Mouse (Mus musculus) liver, embryonic 13.5 days (tissue): ENCODE results near the gene Gm7929. TPM values are rescaled to one million over a fixed set of nuclear protein-coding genes. Genes with fewer than 3 reads are reported as not detected.
"Not testable (repeated sequence)": the region's sequence is repeated elsewhere in the genome, so short reads cannot be mapped to it uniquely, and the experiment has no call there.

Experiments
- ATAC-seq: fragments of 200-750 bp; cut with Nextera tagmentation; 2 replicates; pipeline ENCODE4 v1.8.0; 2017; ENCODE audit warnings: low read depth, mild to moderate bottlenecking, moderate number of reproducible peaks, moderate library complexity
- DNase-seq: peaks from one replicate; pipeline ENCODE4 v3.0.0; 2022
- H3K27ac ChIP-seq: fragments of 300-500 bp; sonication (generic); 2 replicates; pipeline ENCODE4 v1.5.1; 2015; ENCODE audit warnings: moderate library complexity, mild to moderate bottlenecking, inconsistent platforms
- H3K27me3 ChIP-seq: fragments of 300-500 bp; sonication (generic); 2 replicates; pipeline ENCODE4 v1.6.1; 2015; ENCODE audit warnings: mild to moderate bottlenecking, inconsistent platforms
- H3K36me3 ChIP-seq: fragments of 300-500 bp; sonication (generic); 2 replicates; pipeline ENCODE4 v1.6.1; 2015; ENCODE audit warnings: mild to moderate bottlenecking, inconsistent platforms
- H3K4me1 ChIP-seq: fragments of 300-500 bp; sonication (generic); replicated peaks from 2 replicates; pipeline ENCODE4 v1.6.1; 2015; ENCODE audit warnings: inconsistent platforms
- H3K4me2 ChIP-seq: fragments of 300-500 bp; sonication (generic); 2 replicates; pipeline ENCODE4 v1.6.1; 2015; ENCODE audit warnings: inconsistent platforms, mild to moderate bottlenecking, moderate library complexity
- H3K4me3 ChIP-seq: fragments of 300-500 bp; sonication (generic); replicated peaks from 2 replicates; pipeline ENCODE4 v1.5.1; 2015; ENCODE audit warnings: mild to moderate bottlenecking, inconsistent platforms
- H3K9ac ChIP-seq: fragments of 300-500 bp; sonication (generic); 2 replicates; pipeline ENCODE4 v1.6.1; 2015; ENCODE audit warnings: mild to moderate bottlenecking, inconsistent platforms
- H3K9me3 ChIP-seq: fragments of 300-500 bp; sonication (generic); replicated peaks from 2 replicates; pipeline ENCODE4 v1.6.1; 2016; ENCODE audit warnings: inconsistent platforms
- WGBS: fragments of 180-500 bp; shearing (Covaris S2); methylation state at CpG from one replicate; pipeline ENCODE4 v1.1.7; 2015; ENCODE audit not compliant: insufficient replicate concordance; 5-methylcytosine and 5-hydroxymethylcytosine counted together
- polyA plus RNA-seq: library from polyadenylated mRNA; unstranded; fragments of >200 nt; fragmentation: Nextera tagmentation; extraction: Ambion mirVana; gene quantifications from 2 replicates; pipeline ENCODE4 v1.2.1, GENCODE M21; 2015

The Gm7929 gene
- not detected in 2 replicates for polyA plus RNA-seq

DNA sequence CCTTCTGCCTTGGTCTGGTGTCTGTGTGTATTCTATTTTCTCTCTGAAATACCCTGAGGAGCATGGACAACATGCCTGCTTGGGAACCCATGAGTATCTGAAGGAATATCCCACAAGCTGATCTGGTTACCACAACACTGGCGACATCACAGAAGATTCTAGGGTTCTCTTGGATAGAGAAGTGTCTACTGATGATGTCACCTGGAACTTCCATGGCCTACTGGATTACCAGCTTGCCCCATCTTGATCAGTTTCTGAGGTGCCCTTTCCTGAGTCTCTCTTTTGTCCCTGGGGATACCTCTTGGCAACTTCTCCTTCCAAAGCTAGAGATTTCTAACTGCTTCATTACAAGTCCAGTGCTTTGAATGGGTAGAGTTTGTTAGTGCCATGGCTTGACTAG is at the start of gene Gm7929:
Gm7929 (minus strand) TSS at position 101 of the 400 bp plus-strand sequence.
- H3K9ac ChIP-seq, H3K4me2 ChIP-seq, H3K4me3 ChIP-seq, ATAC-seq, H3K36me3 ChIP-seq, H3K27me3 ChIP-seq, H3K4me1 ChIP-seq, DNase-seq, H3K27ac ChIP-seq, H3K9me3 ChIP-seq: not testable (repeated sequence)
- 46% methylated on average over 1 of the region's 1 CpGs for WGBS

DNA sequence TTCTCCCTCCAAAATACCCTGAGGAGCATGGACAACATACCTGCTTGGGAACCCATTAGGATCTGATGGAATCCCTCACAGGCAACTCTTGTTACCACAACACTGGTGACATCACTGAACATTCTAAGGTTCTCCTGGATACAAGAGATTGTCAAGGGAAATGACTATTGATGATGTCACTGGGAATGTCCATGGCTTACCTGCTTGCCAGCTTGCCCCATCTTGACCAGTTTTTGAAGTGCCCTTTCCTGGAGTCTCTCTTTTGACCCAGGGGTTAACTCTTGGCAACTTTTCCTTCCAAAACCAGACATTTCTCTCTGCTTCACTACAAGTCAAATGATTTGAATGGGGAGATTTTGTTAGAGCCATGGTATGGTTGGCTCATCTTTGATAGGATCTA is 21.9 kb upstream of the Gm7929 start, which contains the start of gene Gm47189:
Gm47189 (minus strand) TSS at position 101 of the 400 bp plus-strand sequence.
- H3K9ac ChIP-seq, DNase-seq, ATAC-seq, H3K4me3 ChIP-seq, H3K4me2 ChIP-seq, H3K27me3 ChIP-seq, H3K27ac ChIP-seq, H3K4me1 ChIP-seq, H3K36me3 ChIP-seq, H3K9me3 ChIP-seq: not testable (repeated sequence)

DNA sequence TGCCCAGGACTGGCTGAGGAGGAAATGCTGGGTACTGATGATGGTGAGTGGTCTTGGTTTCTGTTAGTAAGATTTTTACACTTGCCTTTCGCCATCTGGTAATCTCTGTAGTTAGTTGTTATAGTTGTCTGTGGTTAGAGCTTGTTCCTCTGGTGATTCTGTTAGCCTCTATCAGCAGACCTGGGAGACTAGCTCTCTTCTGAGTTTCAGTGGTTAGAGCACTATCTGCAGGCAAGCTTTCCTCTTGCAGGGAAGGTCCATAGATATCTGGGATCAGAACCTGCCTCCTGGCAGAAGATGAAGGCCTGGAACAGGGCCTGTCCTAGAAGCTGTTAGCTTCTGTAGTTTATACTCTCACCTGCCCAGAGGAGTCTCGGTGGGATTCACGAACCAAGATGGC is 5.5 kb upstream of the Gm7929 start:
- WGBS = 79% methylated on average over 2 of the region's 3 CpGs

DNA sequence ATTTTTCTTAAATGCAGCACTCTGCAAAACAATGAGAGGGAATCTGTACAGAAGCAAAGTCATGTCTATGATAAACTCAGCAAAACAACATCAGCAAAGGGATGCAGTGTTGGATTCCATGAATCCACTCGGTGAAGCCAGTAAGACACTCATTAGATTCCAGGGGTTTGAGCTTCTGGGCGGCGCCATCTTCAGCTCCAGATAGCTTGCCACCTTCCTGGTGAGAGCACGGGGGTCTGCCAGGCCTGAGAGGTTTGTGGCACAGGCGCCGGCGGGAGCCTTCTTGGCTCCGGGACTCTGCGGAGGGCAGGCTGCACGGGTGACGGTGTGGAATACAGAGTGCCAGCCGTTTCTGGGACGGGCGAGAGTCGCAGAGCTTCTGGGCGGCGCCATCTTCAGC is 27.0 kb downstream of the Gm7929 start:
- not testable (repeated sequence) for H3K4me1 ChIP-seq, H3K4me2 ChIP-seq, H3K9me3 ChIP-seq, H3K4me3 ChIP-seq, H3K9ac ChIP-seq, H3K36me3 ChIP-seq, ATAC-seq, H3K27me3 ChIP-seq, DNase-seq, H3K27ac ChIP-seq
- 53% methylated on average over 16 of the region's 17 CpGs for WGBS

More for the DNA sequence above, 5.5 kb upstream of the Gm7929 start:
- H3K4me2 ChIP-seq, H3K27me3 ChIP-seq, H3K27ac ChIP-seq, DNase-seq, H3K9ac ChIP-seq, H3K4me1 ChIP-seq, H3K9me3 ChIP-seq, H3K36me3 ChIP-seq, ATAC-seq, H3K4me3 ChIP-seq: not testable (repeated sequence)

DNA sequence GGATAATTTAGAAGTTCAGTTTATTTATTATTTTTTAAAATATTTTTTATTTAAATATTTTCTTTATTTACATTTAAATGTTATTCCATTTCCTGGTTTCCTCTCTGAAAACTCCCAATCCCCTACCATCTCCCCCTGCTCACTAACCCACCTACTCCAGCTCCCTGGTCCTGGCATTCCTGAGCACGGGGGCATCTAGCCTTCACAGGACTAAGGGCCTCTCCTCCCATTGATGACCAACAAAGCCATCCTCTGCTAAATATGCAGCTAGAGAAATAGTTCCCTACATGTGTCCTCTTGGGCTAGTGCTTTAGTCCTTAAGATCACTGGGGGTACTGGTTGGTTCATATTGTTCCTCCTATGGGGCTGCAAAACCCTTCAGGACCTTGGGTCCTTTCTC is 33.2 kb downstream of the Gm7929 start:
- 57% methylated on average over 1 of the region's 1 CpGs for WGBS
- not testable (repeated sequence) for ATAC-seq, H3K36me3 ChIP-seq, H3K27ac ChIP-seq, H3K27me3 ChIP-seq, H3K4me2 ChIP-seq, DNase-seq, H3K4me1 ChIP-seq, H3K9me3 ChIP-seq, H3K4me3 ChIP-seq, H3K9ac ChIP-seq

DNA sequence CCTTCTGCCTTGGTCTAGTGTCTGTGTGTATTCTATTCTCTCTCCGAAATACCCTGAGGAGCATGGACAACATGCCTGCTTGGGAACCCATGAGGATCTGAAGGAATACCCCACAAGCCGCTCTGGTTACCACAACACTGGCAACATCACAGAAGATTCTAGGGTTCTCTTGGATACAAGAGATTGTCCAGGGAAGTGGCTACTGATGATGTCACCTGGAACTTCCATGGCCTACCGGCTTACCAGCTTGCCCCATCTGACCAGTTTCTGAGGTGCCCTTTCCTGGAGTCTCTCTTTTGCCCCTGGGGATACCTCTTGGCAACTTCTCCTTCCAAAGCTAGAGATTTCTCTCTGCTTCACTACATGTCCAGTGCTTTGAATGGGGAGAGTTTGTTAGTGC is 48.6 kb downstream of the Gm7929 start, which contains the start of gene Gm8068:
Gm8068 (minus strand) TSS at position 101 of the 400 bp plus-strand sequence.
- not testable (repeated sequence) for DNase-seq, H3K27me3 ChIP-seq, H3K9ac ChIP-seq, H3K36me3 ChIP-seq, H3K4me2 ChIP-seq, H3K4me3 ChIP-seq, H3K9me3 ChIP-seq, H3K27ac ChIP-seq, H3K4me1 ChIP-seq, ATAC-seq
- WGBS = no CpG with 5 or more reads among the region's 3 CpGs

Other genes with a start within 250 kb of the Gm7929 start
- gene Gm7970, start 195.0 kb downstream of the Gm7929 start, polyA plus RNA-seq = not detected in 2 replicates
- not detected in 2 replicates for gene 1700049E17Rik2, start 177.4 kb downstream of the Gm7929 start, polyA plus RNA-seq
- not detected in 2 replicates for gene Gm3072, start 126.0 kb downstream of the Gm7929 start, polyA plus RNA-seq
- gene Gm3676, start 104.1 kb downstream of the Gm7929 start, polyA plus RNA-seq = not detected in 2 replicates
- not detected in 2 replicates for gene Gm8068, start 48.7 kb downstream of the Gm7929 start, polyA plus RNA-seq
- gene Gm47189, start 21.8 kb upstream of the Gm7929 start, polyA plus RNA-seq = not detected in 2 replicates
- gene Gm7980, start 156.7 kb upstream of the Gm7929 start, polyA plus RNA-seq = not detected in 2 replicates
- gene 1700049E17Rik1, start 174.3 kb upstream of the Gm7929 start, polyA plus RNA-seq = not detected in 2 replicates
- not detected in 2 replicates for gene 1700024B05Rik, start 193.4 kb upstream of the Gm7929 start, polyA plus RNA-seq
- not detected in 2 replicates for gene Gm6401, start 217.3 kb upstream of the Gm7929 start, polyA plus RNA-seq
- gene Gm3543, start 232.7 kb upstream of the Gm7929 start, polyA plus RNA-seq = not detected in 2 replicates